Mouse (Mus musculus) urinary bladder, postnatal 14 days (tissue): Measurements from ENCODE around the gene Amigo2.

ENCODE experiments used
- DNase-seq: peaks from one replicate; pipeline ENCODE4 v3.0.0; 2021; ENCODE audit warnings: low spot score

Gene Amigo2

GRCm38 (mm10) chr15:97267094-97267695, 20.1 kb upstream of the Amigo2 start:
- no peak for DNase-seq

GRCm38 (mm10) chr15:97266236-97266845, 19.3 kb upstream of the Amigo2 start:
- DNase-seq: no peak

GRCm38 (mm10) chr15:97262251-97262650, 15.2 kb upstream of the Amigo2 start:
- DNase-seq: no peak

- no peak for DNase-seq
These were observed 13.0 kb upstream of the Amigo2 start for GRCm38 (mm10) chr15:97259968-97260597.

- no peak for DNase-seq
These were observed 12.2 kb upstream of the Amigo2 start for GRCm38 (mm10) chr15:97259300-97259699.

GRCm38 (mm10) chr15:97258483-97259230, 11.6 kb upstream of the Amigo2 start:
- no peak for DNase-seq

GRCm38 (mm10) chr15:97257206-97257775, 10.2 kb upstream of the Amigo2 start:
- no peak for DNase-seq

- DNase-seq: no peak
These were observed 9.3 kb upstream of the Amigo2 start for GRCm38 (mm10) chr15:97256411-97256810.

- no peak for DNase-seq
These were observed 8.7 kb upstream of the Amigo2 start for GRCm38 (mm10) chr15:97255800-97256199.

GRCm38 (mm10) chr15:97254375-97254774, 7.3 kb upstream of the Amigo2 start:
- DNase-seq: no peak

GRCm38 (mm10) chr15:97252493-97253034, 5.5 kb upstream of the Amigo2 start:
- DNase-seq: no peak

GRCm38 (mm10) chr15:97249322-97249721, 2.2 kb upstream of the Amigo2 start:
- no peak for DNase-seq

GRCm38 (mm10) chr15:97248296-97248695, 1.2 kb upstream of the Amigo2 start:
- no peak for DNase-seq

GRCm38 (mm10) chr15:97247791-97248161, 689 bp upstream of the Amigo2 start:
- peak; percentile 43 for DNase-seq

- DNase-seq: no peak
These were observed 831 bp downstream of the Amigo2 start for GRCm38 (mm10) chr15:97246256-97246655.

GRCm38 (mm10) chr15:97245392-97245791, 1.7 kb downstream of the Amigo2 start:
- DNase-seq: no peak

GRCm38 (mm10) chr15:97236943-97237342, 10.1 kb downstream of the Amigo2 start:
- DNase-seq: no peak

- DNase-seq: peak; percentile 67
These were observed 11.9 kb downstream of the Amigo2 start for GRCm38 (mm10) chr15:97235183-97235582.

GRCm38 (mm10) chr15:97234076-97234475, 13.0 kb downstream of the Amigo2 start:
- no peak for DNase-seq

- DNase-seq: no peak
These were observed 17.5 kb downstream of the Amigo2 start for GRCm38 (mm10) chr15:97229494-97230077.

- DNase-seq: no peak
These were observed 23.1 kb downstream of the Amigo2 start for GRCm38 (mm10) chr15:97224003-97224402.

- DNase-seq: no peak
These were observed 23.7 kb downstream of the Amigo2 start for GRCm38 (mm10) chr15:97223431-97223830.
